Mouse (Mus musculus): ENCODE measurements around the gene Clpb. TPM values are rescaled to one million over a fixed set of nuclear protein-coding genes. Genes with fewer than 3 reads are reported as not detected.

The Clpb gene
- polyA plus RNA-seq (2015; fragmentation: Nextera tagmentation; extraction: Ambion mirVana): 32.5 and 35.0 TPM in 2 replicates

DNA sequence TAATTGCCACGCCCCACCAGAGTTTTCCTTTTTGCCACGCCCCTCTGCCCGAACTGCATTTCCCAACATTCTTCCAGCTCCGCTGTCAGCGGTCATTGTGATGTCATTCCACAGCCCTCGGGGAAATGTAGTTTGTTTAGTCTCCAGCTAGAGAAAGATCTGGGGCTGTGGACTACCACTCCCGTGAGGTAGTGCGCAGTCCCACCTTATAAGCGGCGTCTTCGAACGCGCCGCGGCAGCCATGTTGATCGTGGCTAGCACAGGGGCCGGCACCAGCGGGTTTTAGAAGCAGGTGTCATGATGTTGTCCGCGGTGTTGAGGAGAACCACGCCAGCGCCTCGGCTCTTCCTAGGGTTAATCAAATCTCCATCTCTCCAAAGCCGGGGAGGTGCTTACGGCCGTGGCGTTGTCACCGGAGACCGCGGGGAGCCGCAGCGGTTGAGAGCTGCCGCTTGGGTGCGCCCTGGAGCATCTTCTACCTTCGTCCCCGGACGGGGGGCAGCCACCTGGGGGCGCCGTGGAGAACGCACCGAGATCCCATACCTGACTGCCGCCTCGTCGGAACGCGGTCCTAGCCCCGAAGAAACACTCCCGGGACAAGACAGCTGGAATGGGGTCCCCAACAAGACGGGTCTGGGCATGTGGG, at the start of gene Clpb:
TSS of gene Clpb (plus strand) at position 120 of the 646 bp plus-strand sequence.

DNA sequence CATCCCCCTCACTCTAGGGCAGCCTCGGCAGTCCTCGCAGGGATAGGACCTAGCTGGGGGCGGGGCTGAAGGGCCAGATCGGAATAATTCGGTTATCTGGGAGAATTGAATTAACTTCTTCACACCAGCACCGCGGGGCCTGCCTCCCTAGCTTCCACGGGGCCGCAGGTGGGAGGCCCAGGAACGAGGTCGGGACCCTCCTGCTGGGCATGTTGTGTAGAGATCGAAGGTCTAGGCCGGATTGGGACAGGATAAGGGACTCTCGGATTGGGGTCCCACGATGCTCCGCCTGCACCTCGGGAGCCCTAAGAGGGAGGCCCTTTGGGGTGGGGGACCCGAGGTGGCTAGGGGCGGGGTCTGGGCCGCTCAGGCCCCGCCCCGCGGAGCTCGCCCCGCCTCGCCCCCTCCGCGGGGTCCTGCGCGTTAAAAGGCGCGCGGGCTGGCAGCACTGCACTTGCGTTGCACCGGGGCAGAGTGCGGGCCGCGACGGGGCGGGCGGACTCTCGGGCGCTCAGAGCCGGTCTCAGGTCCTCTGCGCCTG, 154.5 kb downstream of the Clpb start, which contains the start of gene Phox2a:
TSS of gene Phox2a (plus strand) at position 453 of the 541 bp plus-strand sequence.

DNA sequence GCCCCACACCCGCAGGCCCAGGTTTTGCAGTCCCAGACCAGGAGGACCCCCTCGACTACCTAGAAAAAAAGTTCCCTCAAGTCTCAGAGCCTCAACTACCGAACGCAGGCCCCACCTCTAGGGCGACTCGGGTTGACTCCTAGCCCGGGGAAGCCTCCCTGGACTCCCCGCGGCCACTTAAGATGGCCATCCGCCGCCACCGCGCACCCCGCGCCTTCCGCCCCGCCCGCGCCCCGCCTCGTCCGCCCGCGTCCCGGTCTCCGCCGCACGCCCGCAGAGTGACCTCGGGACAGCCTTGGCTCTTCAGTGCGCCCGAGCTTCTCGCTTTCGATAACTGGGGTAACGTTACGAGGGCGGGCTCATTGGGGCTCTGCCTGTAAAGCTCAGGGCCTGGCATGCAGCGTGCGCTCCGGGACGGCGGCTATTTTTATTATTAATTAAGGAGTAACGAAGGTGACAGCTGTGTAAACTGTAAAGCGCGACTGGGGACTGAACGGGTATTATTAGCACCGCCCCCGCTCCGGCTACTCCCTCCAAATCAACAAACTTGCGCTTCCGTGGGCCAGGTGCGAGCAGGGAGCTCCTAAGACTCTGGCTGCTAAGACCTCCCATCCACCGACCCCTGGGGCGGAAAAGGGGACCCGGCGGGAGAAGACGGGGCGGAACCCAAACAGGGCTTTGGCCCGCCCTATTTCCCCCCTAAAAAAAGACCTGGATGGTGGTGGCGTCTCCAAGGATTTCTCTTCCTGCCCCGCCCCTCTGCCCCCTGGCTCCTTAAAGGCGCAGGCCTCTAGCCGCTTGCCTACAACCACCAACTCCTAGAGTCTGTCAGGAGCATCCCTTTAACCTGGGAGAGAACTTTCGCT, 174.4 kb downstream of the Clpb start, which contains the start of gene Inppl1:
TSS of gene Inppl1 (minus strand) at position 624 of the 866 bp plus-strand sequence.

Other genes with a start within 250 kb of the Clpb start
- gene Pde2a, start 241.9 kb upstream of the Clpb start, polyA plus RNA-seq (2015; fragmentation: Nextera tagmentation; extraction: Ambion mirVana): 20.1 and 23.3 TPM in 2 replicates
- not detected in 2 replicates for gene Art2b, start 78.0 kb upstream of the Clpb start, polyA plus RNA-seq (2015; fragmentation: Nextera tagmentation; extraction: Ambion mirVana)
- gene Phox2a, start 154.7 kb downstream of the Clpb start, polyA plus RNA-seq (2015; fragmentation: Nextera tagmentation; extraction: Ambion mirVana): 2.4 and 2.5 TPM in 2 replicates
- gene Inppl1, start 174.6 kb downstream of the Clpb start, polyA plus RNA-seq (2015; fragmentation: Nextera tagmentation; extraction: Ambion mirVana): 19.1 and 19.4 TPM in 2 replicates
- gene Folr2, start 193.6 kb downstream of the Clpb start, polyA plus RNA-seq (2015; fragmentation: Nextera tagmentation; extraction: Ambion mirVana): 3.6 and 5.0 TPM in 2 replicates
- 48.7 and 57.7 TPM in 2 replicates for gene Anapc15, start 200.1 kb downstream of the Clpb start, polyA plus RNA-seq (2015; fragmentation: Nextera tagmentation; extraction: Ambion mirVana)
- 1.1 and 2.5 TPM in 2 replicates for gene Folr1, start 207.2 kb downstream of the Clpb start, polyA plus RNA-seq (2015; fragmentation: Nextera tagmentation; extraction: Ambion mirVana)
- gene Lamtor1, start 242.3 kb downstream of the Clpb start, polyA plus RNA-seq (2015; fragmentation: Nextera tagmentation; extraction: Ambion mirVana): 166 and 177 TPM in 2 replicates
- not detected in 2 replicates for gene Tomt, start 242.7 kb downstream of the Clpb start, polyA plus RNA-seq (2015; fragmentation: Nextera tagmentation; extraction: Ambion mirVana)

Data from neural tube, postnatal 0 days (tissue).